Mouse (Mus musculus) stomach, postnatal 0 days (tissue): Measurements from ENCODE around the gene Dut.

Source experiments
- CTCF ChIP-seq: IDR thresholded peaks from 2 replicates; pipeline ENCODE4 v1.5.1; 2016; ENCODE audit warnings: antibody characterized with exemption, low read depth, mild to moderate bottlenecking, moderate library complexity
- EP300 ChIP-seq: optimal IDR thresholded peaks from 2 replicates; pipeline ENCODE3; 2016; ENCODE audit warnings: antibody characterized with exemption

DNA sequence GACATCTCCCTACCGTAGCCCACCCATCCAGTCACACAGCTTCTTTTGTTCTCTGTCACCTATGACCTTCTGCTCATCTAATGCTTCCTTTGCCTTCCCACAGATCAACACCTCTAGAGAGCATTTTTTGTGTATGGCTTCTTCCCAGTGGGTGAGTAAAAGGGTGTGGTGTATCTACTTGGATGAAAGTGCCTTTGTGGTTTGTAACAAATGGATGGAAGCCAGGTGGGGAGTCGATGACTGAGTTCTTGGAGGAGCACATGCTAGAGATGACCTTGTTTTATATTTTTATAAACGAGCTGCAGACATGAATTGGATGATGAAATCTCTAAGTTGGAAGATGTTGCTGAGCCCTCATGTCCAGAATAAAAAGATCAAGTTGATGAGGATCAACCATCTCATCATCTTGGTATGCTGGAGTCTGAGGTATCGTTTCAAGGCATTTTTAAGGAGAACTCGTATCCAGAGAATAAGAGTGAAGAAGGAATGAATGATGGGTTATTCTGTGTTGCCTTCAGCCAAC, 47.0 kb downstream of the Dut start:
- TF ChIP-seq CTCF (no peak), EP300 (no peak)
